Mouse (Mus musculus) spleen, adult 2 months (tissue): Measurements from ENCODE around the gene Hoxb6.

ENCODE experiments used
- CTCF ChIP-seq: fragments of 200-500 bp; IDR thresholded peaks from 2 replicates; pipeline ENCODE4 v1.5.1; 2011; ENCODE audit warnings: mild to moderate bottlenecking, inconsistent platforms; ENCODE audit not compliant: insufficient read depth, insufficient read length, insufficient replicate concordance; ENCODE audit errors: extremely low read depth
- POLR2A ChIP-seq: fragments of 200-500 bp; IDR thresholded peaks from 2 replicates; pipeline ENCODE4 v1.6.1; 2011; ENCODE audit warnings: low read depth, low read length, inconsistent platforms

- TF ChIP-seq POLR2A (no peak), CTCF (no peak)
Measured at GRCm38 (mm10) chr11:96336597-96336996, 44.3 kb downstream of the Hoxb6 start.
